Mouse (Mus musculus) megakaryocyte, embryonic 14.5 days (primary cell): ENCODE measurements around the gene Cela3b.

ENCODE experiments used
- FLI1 ChIP-seq: IDR thresholded peaks from 2 replicates; pipeline ENCODE4 v1.6.1; 2012; ENCODE audit warnings: low read length, inconsistent platforms, mixed read lengths
- GATA1 ChIP-seq: IDR thresholded peaks from 3 replicates; pipeline ENCODE4 v1.6.1; 2012; ENCODE audit warnings: mixed read lengths, low read length, inconsistent platforms, borderline replicate concordance

- no peak for TF ChIP-seq GATA1
- no peak for TF ChIP-seq FLI1
Observed at GRCm38 (mm10) chr4:137379713-137380255, 50.6 kb downstream of the Cela3b start.
